Mouse (Mus musculus) small intestine, adult 2 months (tissue): ENCODE data around the gene Dalrd3.

Experiments used
- CTCF ChIP-seq: fragments of 200-500 bp; IDR thresholded peaks from 2 replicates; pipeline ENCODE4 v1.5.1; 2012; ENCODE audit warnings: low read depth, mild to moderate bottlenecking, control low read depth, inconsistent platforms, low read length, moderate library complexity, mixed read lengths; ENCODE audit not compliant: insufficient replicate concordance, insufficient read length; ENCODE audit errors: extremely low read depth
- POLR2A ChIP-seq: fragments of 200-500 bp; IDR thresholded peaks from 2 replicates; pipeline ENCODE4 v1.6.1; 2012; ENCODE audit warnings: low read depth, mild to moderate bottlenecking, control low read depth, inconsistent platforms, low read length, moderate library complexity

DNA sequence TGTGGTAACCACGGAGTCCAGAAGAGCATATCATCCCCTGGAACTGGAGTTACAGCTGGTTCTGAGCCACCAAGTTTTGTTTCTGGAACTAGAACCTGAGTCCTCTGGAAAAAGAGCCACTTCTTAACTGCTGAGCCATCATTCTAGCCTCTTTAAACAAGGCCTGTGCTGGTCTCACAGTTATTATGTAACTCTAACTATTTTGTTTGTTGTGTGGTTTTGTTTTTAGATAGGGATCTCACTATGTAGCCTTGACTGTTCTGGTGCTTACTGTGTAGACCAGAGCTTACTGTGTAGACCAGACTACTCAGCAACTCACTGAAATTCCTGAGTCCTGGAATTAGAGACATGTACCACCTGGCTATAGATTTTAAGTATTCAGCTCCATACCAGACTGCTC lies 22.8 kb upstream of the Dalrd3 start:
- TF ChIP-seq CTCF (no peak), POLR2A (no peak)
